Mouse (Mus musculus) common myeloid progenitor, adult 5-6 weeks (primary cell): Measurements from ENCODE around the gene Armc6. TPM values are rescaled to one million over a fixed set of nuclear protein-coding genes. Genes with fewer than 3 reads are reported as not detected.
"Not testable (repeated sequence)": the region's sequence is repeated elsewhere in the genome, so short reads cannot be mapped to it uniquely, and the experiment has no call there.

ENCODE experiments used
- ATAC-seq: replicated peaks from 2 replicates; pipeline ENCODE4 v1.8.0; 2016; ENCODE audit warnings: low read depth, mild to moderate bottlenecking, moderate TSS enrichment, inconsistent platforms; ENCODE audit not compliant: poor library complexity, severe bottlenecking
- total RNA-seq: library from RNA; stranded (forward); fragments of 200-1000, 187-1606 nt; gene quantifications from 2 replicates; pipeline ENCODE4 v1.2.3, GENCODE M21; 2017

Gene Armc6
- total RNA-seq, 1 experiment from 2014 or later: 9.6 TPM

- ATAC-seq: no peak
Measured at GRCm38 (mm10) chr8:70234781-70235128, 489 bp upstream of the Armc6 start.

- no peak for ATAC-seq
Measured at GRCm38 (mm10) chr8:70233606-70234005, 660 bp downstream of the Armc6 start.

- no peak for ATAC-seq
Measured at GRCm38 (mm10) chr8:70230837-70231236, 3.4 kb downstream of the Armc6 start.

GRCm38 (mm10) chr8:70227997-70228396, 6.3 kb downstream of the Armc6 start:
- no peak for ATAC-seq

GRCm38 (mm10) chr8:70223341-70223740, 10.9 kb downstream of the Armc6 start:
- ATAC-seq: peak; percentile 64

GRCm38 (mm10) chr8:70222041-70222440, 12.2 kb downstream of the Armc6 start:
- ATAC-seq: no peak

- no peak for ATAC-seq
Measured at GRCm38 (mm10) chr8:70220911-70221310, 13.4 kb downstream of the Armc6 start.

GRCm38 (mm10) chr8:70220236-70220840, 13.9 kb downstream of the Armc6 start:
- no peak for ATAC-seq

- ATAC-seq: no peak
Measured at GRCm38 (mm10) chr8:70219107-70219684, 15.1 kb downstream of the Armc6 start.

- ATAC-seq: no peak
Measured at GRCm38 (mm10) chr8:70217441-70217840, 16.8 kb downstream of the Armc6 start.

GRCm38 (mm10) chr8:70216566-70216965, 17.7 kb downstream of the Armc6 start:
- no peak for ATAC-seq

GRCm38 (mm10) chr8:70216161-70216560, 18.1 kb downstream of the Armc6 start:
- ATAC-seq: not testable (repeated sequence)

GRCm38 (mm10) chr8:70215092-70215491, 19.2 kb downstream of the Armc6 start:
- no peak for ATAC-seq

- no peak for ATAC-seq
Measured at GRCm38 (mm10) chr8:70214411-70214810, 19.9 kb downstream of the Armc6 start.

- ATAC-seq: peak; percentile 91
Measured at GRCm38 (mm10) chr8:70212112-70213055, 21.9 kb downstream of the Armc6 start, which contains the start of gene Slc25a42. Gene Slc25a42, minus strand, starts transcription at chr8:70212305.

GRCm38 (mm10) chr8:70211726-70212111, 22.5 kb downstream of the Armc6 start:
- ATAC-seq: no peak

- no peak for ATAC-seq
Measured at GRCm38 (mm10) chr8:70211275-70211674, 23.0 kb downstream of the Armc6 start.

GRCm38 (mm10) chr8:70210538-70210937, 23.7 kb downstream of the Armc6 start:
- ATAC-seq: no peak

GRCm38 (mm10) chr8:70208130-70208529, 26.1 kb downstream of the Armc6 start:
- ATAC-seq: no peak

GRCm38 (mm10) chr8:70204757-70205156, 29.5 kb downstream of the Armc6 start:
- ATAC-seq: no peak

GRCm38 (mm10) chr8:70203072-70203471, 31.2 kb downstream of the Armc6 start:
- no peak for ATAC-seq
